Mouse (Mus musculus) neural tube, embryonic 14.5 days (tissue): ENCODE results near the gene Nabp1. TPM values are rescaled to one million over a fixed set of nuclear protein-coding genes. Genes with fewer than 3 reads are reported as not detected.
"Not testable (repeated sequence)": the region's sequence is repeated elsewhere in the genome, so short reads cannot be mapped to it uniquely, and the experiment has no call there.

ENCODE experiments used
- ATAC-seq: fragments of 200-750 bp; cut with Nextera tagmentation; 2 replicates; pipeline ENCODE4 v1.8.0; 2017; ENCODE audit warnings: low read depth, mild to moderate bottlenecking, moderate TSS enrichment, moderate library complexity
- H3K27ac ChIP-seq: fragments of 300-500 bp; sonication (generic); 2 replicates; pipeline ENCODE4 v1.5.1; 2014; ENCODE audit warnings: low read depth, mild to moderate bottlenecking, control low read depth, low read length, moderate library complexity, mixed read lengths
- H3K27me3 ChIP-seq: fragments of 300-500 bp; sonication (generic); 2 replicates; pipeline ENCODE4 v1.6.1; 2014; ENCODE audit warnings: low read length; ENCODE audit not compliant: control insufficient read depth, insufficient read depth
- H3K36me3 ChIP-seq: fragments of 300-500 bp; sonication (generic); 2 replicates; pipeline ENCODE4 v1.6.1; 2014; ENCODE audit warnings: low read length, mixed read lengths; ENCODE audit not compliant: control insufficient read depth, insufficient read depth
- H3K4me1 ChIP-seq: fragments of 300-500 bp; sonication (generic); 2 replicates; pipeline ENCODE4 v1.6.1; 2014; ENCODE audit warnings: low read length; ENCODE audit not compliant: control insufficient read depth, insufficient read depth
- H3K4me2 ChIP-seq: fragments of 300-500 bp; sonication (generic); 2 replicates; pipeline ENCODE4 v1.6.1; 2014; ENCODE audit warnings: mild to moderate bottlenecking, low read depth, low read length, control low read depth
- H3K4me3 ChIP-seq: fragments of 300-500 bp; sonication (generic); 2 replicates; pipeline ENCODE4 v1.5.1; 2014; ENCODE audit warnings: low read depth, low read length, control low read depth, mixed read lengths
- H3K9ac ChIP-seq: fragments of 300-500 bp; sonication (generic); replicated peaks from 2 replicates; pipeline ENCODE4 v1.6.1; 2014; ENCODE audit warnings: low read depth, mild to moderate bottlenecking, control low read depth, low read length, mixed read lengths
- H3K9me3 ChIP-seq: fragments of 300-500 bp; sonication (generic); 2 replicates; pipeline ENCODE4 v1.6.1; 2016; ENCODE audit warnings: low read length; ENCODE audit not compliant: control insufficient read depth
- WGBS: fragments of 180-500 bp; shearing (Covaris S2); extraction: QIAGEN DNeasy Blood & Tissue Kit; methylation state at CpG from one replicate; pipeline ENCODE4 v1.1.7; 2014; 5-methylcytosine and 5-hydroxymethylcytosine counted together
- polyA plus RNA-seq: library from polyadenylated mRNA; unstranded; fragments of >200 nt; fragmentation: Nextera tagmentation; extraction: Ambion mirVana; gene quantifications from 2 replicates; pipeline ENCODE4 v1.2.1, GENCODE M21; 2014

The Nabp1 gene
- polyA plus RNA-seq, 1 experiment from 2014 or later = 8.3 TPM

- Histone ChIP-seq H3K27ac (no peak overlapping the region; the same call in 1 of the 2 replicates), H3K9me3 (no peaks in the 10 kb centered on the region), H3K27me3 (no peaks in the 10 kb centered on the region), H3K36me3 (no peaks in the 10 kb centered on the region), H3K9ac (no peak overlapping the region), H3K4me1 (0 out of 2 replicates have a peak, but pooled peaks cover 2% of the 10 kb centered on the region), H3K4me3 (no peak overlapping the region), H3K4me2 (no peak overlapping the region)
- WGBS = 24% methylated on average over 9 of the region's 9 CpGs
- ATAC-seq = peak; percentile 88
Measured at GRCm38 (mm10) chr1:51445854-51446460, 32.3 kb downstream of the Nabp1 start.

GRCm38 (mm10) chr1:51445161-51445853 lies 32.9 kb downstream of the Nabp1 start:
- 71% methylated on average over 5 of the region's 5 CpGs for WGBS
- no peak overlapping the region; the same call in 1 of the 2 replicates for H3K27ac ChIP-seq

GRCm38 (mm10) chr1:51429775-51430174 lies 48.5 kb downstream of the Nabp1 start:
- Histone ChIP-seq H3K4me3 (no peak overlapping the region), H3K4me1 (no peaks in the 10 kb centered on the region), H3K9me3 (no peaks in the 10 kb centered on the region), H3K27ac (no peak overlapping the region), H3K9ac (no peak overlapping the region), H3K27me3 (no peaks in the 10 kb centered on the region), H3K4me2 (no peak overlapping the region), H3K36me3 (no peaks in the 10 kb centered on the region)
- no peak for ATAC-seq
- 23% methylated on average over 1 of the region's 1 CpGs for WGBS

More at GRCm38 (mm10) chr1:51445161-51445853, 32.9 kb downstream of the Nabp1 start:
- peak; percentile 56; the same call in 1 of the 2 replicates for ATAC-seq
- Histone ChIP-seq H3K9me3 (no peaks in the 10 kb centered on the region), H3K4me1 (0 out of 2 replicates have a peak, but pooled peaks cover 2% of the 10 kb centered on the region), H3K9ac (no peak overlapping the region), H3K27me3 (no peaks in the 10 kb centered on the region), H3K4me2 (no peak overlapping the region), H3K36me3 (no peaks in the 10 kb centered on the region), H3K4me3 (no peak overlapping the region)

GRCm38 (mm10) chr1:51426298-51426697 lies 51.9 kb downstream of the Nabp1 start:
- H3K9me3 ChIP-seq = no peaks in the 10 kb centered on the region
- H3K4me3 ChIP-seq = no peak overlapping the region
- no peaks in the 10 kb centered on the region for H3K4me1 ChIP-seq
- no peaks in the 10 kb centered on the region for H3K36me3 ChIP-seq
- ATAC-seq = no peak
- H3K27ac ChIP-seq = no peak overlapping the region
- H3K27me3 ChIP-seq = no peaks in the 10 kb centered on the region
- whole genome bisulfite sequencing = 97% methylated on average over 9 of the region's 9 CpGs
- no peak overlapping the region for H3K4me2 ChIP-seq
- no peak overlapping the region for H3K9ac ChIP-seq

GRCm38 (mm10) chr1:51421029-51421428 lies 57.2 kb downstream of the Nabp1 start:
- H3K27me3 ChIP-seq, H3K27ac ChIP-seq, ATAC-seq, H3K4me3 ChIP-seq, H3K4me2 ChIP-seq, H3K9ac ChIP-seq, H3K4me1 ChIP-seq, H3K9me3 ChIP-seq, H3K36me3 ChIP-seq: not testable (repeated sequence)
- 94% methylated on average over 8 of the region's 8 CpGs for WGBS

- no peak overlapping the region for H3K27ac ChIP-seq
- ATAC-seq = no peak
- WGBS = 35% methylated on average over 5 of the region's 5 CpGs
- H3K36me3 ChIP-seq = no peaks in the 10 kb centered on the region
- no peak overlapping the region for H3K4me3 ChIP-seq
- no peaks in the 10 kb centered on the region for H3K27me3 ChIP-seq
- H3K9me3 ChIP-seq = no peaks in the 10 kb centered on the region
- no peaks in the 10 kb centered on the region for H3K4me1 ChIP-seq
- no peak overlapping the region for H3K4me2 ChIP-seq
- no peak overlapping the region for H3K9ac ChIP-seq
Measured at GRCm38 (mm10) chr1:51418753-51419152, 59.5 kb downstream of the Nabp1 start.

Other genes starting within 250 kb of the Nabp1 start
- 9.4 and 12.0 TPM in 2 replicates for gene Cavin2, start 189.3 kb downstream of the Nabp1 start, polyA plus RNA-seq